Mouse (Mus musculus) left cerebral cortex, adult 18-20 months (tissue): Measurements from ENCODE around the gene Btg1. TPM values are rescaled to one million over a fixed set of nuclear protein-coding genes. Genes with fewer than 3 reads are reported as not detected.

Source experiments
- DNase-seq, 2 experiments: peaks; one replicate each; pipeline ENCODE4 v3.0.0; 2021 to 2022; ENCODE audit warnings: low spot score in 2 of 2, mixed read lengths in 1 of 2
- long read RNA-seq, 2 experiments: library from polyadenylated mRNA; stranded (forward); transcript quantifications; one replicate each; pipeline ENCODE4 v2.0.0; 2021
- total RNA-seq, 2 experiments: library from RNA; stranded (reverse); gene quantifications; 2 replicates each; pipeline ENCODE4 v1.2.3; 2021

The Btg1 gene
- 10 to 100 TPM; 33.7 to 37.3 TPM for total RNA-seq
- long read RNA-seq, experiment 1, full-length matches to known transcripts = 86 of 90 reads
- long read RNA-seq, experiment 1, partial matches to known transcripts = 0 of 90 reads
- long read RNA-seq, experiment 1, other reads (novel, unspliced or antisense) = 4 of 90 reads
- long read RNA-seq, experiment 2, full-length matches to known transcripts = 46 of 51 reads
- long read RNA-seq, experiment 2, partial matches to known transcripts = 0 of 51 reads
- long read RNA-seq, experiment 2, other reads (novel, unspliced or antisense) = 5 of 51 reads

- peak; percentile 99 to 100 for DNase-seq
These were observed at the start of gene Btg1 for GRCm38 (mm10) chr10:96616709-96617116. Gene Btg1 (plus strand): TSS chr10:96617006.

- DNase-seq = no peak
These were observed 47.3 kb upstream of the Btg1 start for GRCm38 (mm10) chr10:96569469-96569868.

GRCm38 (mm10) chr10:96571176-96571575, 45.6 kb upstream of the Btg1 start:
- no peak for DNase-seq

- no peak for DNase-seq
These were observed 42.0 kb upstream of the Btg1 start for GRCm38 (mm10) chr10:96574786-96575185.

- no peak for DNase-seq
These were observed 41.5 kb upstream of the Btg1 start for GRCm38 (mm10) chr10:96575338-96575737.

- DNase-seq = no peak
These were observed 37.9 kb upstream of the Btg1 start for GRCm38 (mm10) chr10:96578924-96579323.

GRCm38 (mm10) chr10:96579436-96579835, 37.4 kb upstream of the Btg1 start:
- no peak for DNase-seq

- no peak for DNase-seq
These were observed 36.6 kb upstream of the Btg1 start for GRCm38 (mm10) chr10:96580246-96580645.

GRCm38 (mm10) chr10:96581232-96581631, 35.6 kb upstream of the Btg1 start:
- no peak for DNase-seq

- no peak for DNase-seq
These were observed 30.5 kb upstream of the Btg1 start for GRCm38 (mm10) chr10:96586191-96586880.

- DNase-seq = no peak
These were observed 30.0 kb upstream of the Btg1 start for GRCm38 (mm10) chr10:96586881-96587217.

GRCm38 (mm10) chr10:96588233-96588632, 28.6 kb upstream of the Btg1 start:
- DNase-seq = no peak

GRCm38 (mm10) chr10:96589781-96590180, 27.0 kb upstream of the Btg1 start:
- no peak for DNase-seq

GRCm38 (mm10) chr10:96592089-96592488, 24.7 kb upstream of the Btg1 start:
- no peak for DNase-seq

GRCm38 (mm10) chr10:96595435-96596132, 21.2 kb upstream of the Btg1 start:
- no peak for DNase-seq

- DNase-seq = no peak
These were observed 20.4 kb upstream of the Btg1 start for GRCm38 (mm10) chr10:96596411-96596810.

GRCm38 (mm10) chr10:96599641-96600040, 17.2 kb upstream of the Btg1 start:
- DNase-seq = no peak

GRCm38 (mm10) chr10:96601670-96602069, 15.1 kb upstream of the Btg1 start:
- no peak for DNase-seq

- no peak for DNase-seq
These were observed 14.5 kb upstream of the Btg1 start for GRCm38 (mm10) chr10:96602339-96602738.

- no peak for DNase-seq
These were observed 11.6 kb upstream of the Btg1 start for GRCm38 (mm10) chr10:96605168-96605567.

- DNase-seq = no peak
These were observed 10.9 kb upstream of the Btg1 start for GRCm38 (mm10) chr10:96605856-96606255.

- DNase-seq = no peak
These were observed 9.1 kb upstream of the Btg1 start for GRCm38 (mm10) chr10:96607617-96608185.
